In genomic region chr2:92388891-92389641, GRCm38 (mm10) we compare ENCODE assay signal across 8 mouse cellular contexts. TPM values are rescaled to one million over a fixed set of nuclear protein-coding genes. Genes with fewer than 3 reads are reported as not detected.
DNase-seq lines count a peak whose midpoint lies in the region; ATAC-seq and TF ChIP-seq lines count a peak whose summit lies in the region.

No protein-coding gene starts in this region.

- H3K9ac ChIP-seq in forebrain, embryonic 15.5 days (replicated peaks), result peak overlapping the region; percentile 84
- no peak overlapping the region for H3K9ac ChIP-seq in liver, embryonic 15.5 days

- peak overlapping the region; percentile 93 for H3K27ac ChIP-seq in forebrain, embryonic 15.5 days (replicated peaks)
- H3K27ac ChIP-seq in liver, embryonic 15.5 days (replicated peaks), result no peak overlapping the region
- peak overlapping the region; percentile 95 for H3K27ac ChIP-seq in olfactory bulb, adult 2 months (ENCODE audit: insufficient read depth, low read depth, low read length)

- WGBS in forebrain, embryonic 15.5 days, result 1% methylated on average over 57 of the region's 62 CpGs
- WGBS in liver, embryonic 15.5 days (ENCODE audit: insufficient replicate concordance), result 1% methylated on average over 58 of the region's 62 CpGs
- 1% methylated on average over 62 of the region's 62 CpGs for WGBS in olfactory bulb, adult 2 months

- peak overlapping the region; percentile 66 for H3K4me2 ChIP-seq in forebrain, embryonic 15.5 days (replicated peaks)
- H3K4me2 ChIP-seq in liver, embryonic 15.5 days, result peak overlapping the region; percentile 64

- H3K36me3 ChIP-seq in E14TG2a.4 (ENCODE audit: insufficient read depth, low read length), result peaks cover 33% of the 10 kb centered on the region
- H3K36me3 ChIP-seq in forebrain, embryonic 15.5 days, result peaks cover 32% of the 10 kb centered on the region
- no peaks in the 10 kb centered on the region for H3K36me3 ChIP-seq in liver, embryonic 15.5 days (replicated peaks)

- peak; percentile 78 for TF ChIP-seq POLR2A in olfactory bulb, adult 2 months (IDR thresholded peaks at IDR 0.05; ENCODE audit: insufficient read depth, low read depth, low read length)

- no peaks in the 10 kb centered on the region for H3K9me3 ChIP-seq in E14TG2a.4 (ENCODE audit: low read length)
- H3K9me3 ChIP-seq in forebrain, embryonic 15.5 days, result no peaks in the 10 kb centered on the region
- no peaks in the 10 kb centered on the region for H3K9me3 ChIP-seq in liver, embryonic 15.5 days (replicated peaks)

- H3K4me3 ChIP-seq in E14TG2a.4 (replicated peaks; ENCODE audit: low read length), result peak overlapping the region; percentile 84
- H3K4me3 ChIP-seq in forebrain, embryonic 15.5 days, result peak overlapping the region; percentile 83
- H3K4me3 ChIP-seq in liver, embryonic 15.5 days (replicated peaks), result peak overlapping the region; percentile 48
- H3K4me3 ChIP-seq in olfactory bulb, adult 2 months (ENCODE audit: insufficient read depth, low read depth, low read length), result peak overlapping the region; percentile 73

- intact Hi-C loops in heart, postnatal 14 days (cut with DNase I), result no loop called here

- peak; percentile 49 for ATAC-seq in cerebellum, adult (ENCODE audit: insufficient number of reproducible peaks, low FRiP score, low TSS enrichment)
- peak; percentile 91 for ATAC-seq in forebrain, embryonic 15.5 days (replicated peaks)
- ATAC-seq in liver, embryonic 15.5 days (ENCODE audit: insufficient read depth), result peak; percentile 35

- peaks cover 40% of the 10 kb centered on the region for H3K27me3 ChIP-seq in E14TG2a.4 (ENCODE audit: insufficient read depth, low read length)
- H3K27me3 ChIP-seq in forebrain, embryonic 15.5 days, result no peaks in the 10 kb centered on the region
- peaks cover 80% of the 10 kb centered on the region for H3K27me3 ChIP-seq in liver, embryonic 15.5 days

- peaks cover 69% of the 10 kb centered on the region for H3K4me1 ChIP-seq in E14TG2a.4 (replicated peaks; ENCODE audit: low read depth, low read length)
- peaks cover 57% of the 10 kb centered on the region for H3K4me1 ChIP-seq in forebrain, embryonic 15.5 days
- peaks cover 24% of the 10 kb centered on the region for H3K4me1 ChIP-seq in liver, embryonic 15.5 days (replicated peaks)
- H3K4me1 ChIP-seq in olfactory bulb, adult 2 months (ENCODE audit: control insufficient read depth, insufficient read depth, low read length), result peaks cover 64% of the 10 kb centered on the region

- DNase-seq in heart, postnatal 14 days, result peak; percentile 80
- peak; percentile 92 to 96 for DNase-seq in kidney, postnatal 4 days
- peak; percentile 64 for DNase-seq in thymus, postnatal 14 days

- TF ChIP-seq CTCF in E14TG2a.4 (conservative IDR thresholded peaks at IDR 0.05; ENCODE audit: low read length), result no peak
- TF ChIP-seq CTCF in olfactory bulb, adult 2 months (IDR thresholded peaks at IDR 0.05; ENCODE audit: insufficient read depth, low read depth, low read length), result no peak

RNA-seq across cellular contexts. Expression of gene 1700029I15Rik, which starts 6.7 kb away (rescaled TPM):
- 6.8 and 10.6 TPM in 2 replicates for polyA plus RNA-seq in forebrain, embryonic 15.5 days (2015; fragmentation: Nextera tagmentation; extraction: Ambion mirVana)
- 1 to 10 TPM; 1.4 to 1.9 TPM for total RNA-seq in heart, postnatal 14 days (2021)
- 1.4 and 1.5 TPM in 2 replicates for polyA plus RNA-seq in liver, embryonic 15.5 days (2015; fragmentation: Nextera tagmentation; extraction: Ambion mirVana)
- polyA plus RNA-seq in olfactory bulb, adult 2 months (2012; ENCODE audit: insufficient read depth, insufficient read length, low replicate concordance, missing spikeins), result not detected in 2 replicates

RNA-seq across cellular contexts. Expression of gene Mapk8ip1, which starts 12.0 kb away (rescaled TPM):
- polyA plus RNA-seq in forebrain, embryonic 15.5 days (2015; fragmentation: Nextera tagmentation; extraction: Ambion mirVana), result 119 and 120 TPM in 2 replicates
- total RNA-seq in heart, postnatal 14 days (2021), result 1 to 10 TPM; 7.4 to 8.6 TPM
- polyA plus RNA-seq in liver, embryonic 15.5 days (2015; fragmentation: Nextera tagmentation; extraction: Ambion mirVana), result 1.8 and 1.9 TPM in 2 replicates
- not detected in 2 replicates for polyA plus RNA-seq in olfactory bulb, adult 2 months (2012; ENCODE audit: insufficient read depth, insufficient read length, low replicate concordance, missing spikeins)

RNA-seq across cellular contexts. Expression of gene Large2, which starts 14.4 kb away (rescaled TPM):
- polyA plus RNA-seq in forebrain, embryonic 15.5 days (2015; fragmentation: Nextera tagmentation; extraction: Ambion mirVana), result 1.5 and 2.6 TPM in 2 replicates
- total RNA-seq in heart, postnatal 14 days (2021), result under 1 TPM; 0.32 to 0.36 TPM
- polyA plus RNA-seq in liver, embryonic 15.5 days (2015; fragmentation: Nextera tagmentation; extraction: Ambion mirVana), result 2.4 and 3.5 TPM in 2 replicates
- polyA plus RNA-seq in olfactory bulb, adult 2 months (2012; ENCODE audit: insufficient read depth, insufficient read length, low replicate concordance, missing spikeins), result not detected in 2 replicates

RNA-seq across cellular contexts. Expression of gene Pex16, which starts 14.6 kb away (rescaled TPM):
- polyA plus RNA-seq in forebrain, embryonic 15.5 days (2015; fragmentation: Nextera tagmentation; extraction: Ambion mirVana), result 36.8 and 41.2 TPM in 2 replicates
- 10 to 100 TPM; 23.6 to 25.1 TPM for total RNA-seq in heart, postnatal 14 days (2021)
- 22.4 and 26.2 TPM in 2 replicates for polyA plus RNA-seq in liver, embryonic 15.5 days (2015; fragmentation: Nextera tagmentation; extraction: Ambion mirVana)
- not detected in 2 replicates for polyA plus RNA-seq in olfactory bulb, adult 2 months (2012; ENCODE audit: insufficient read depth, insufficient read length, low replicate concordance, missing spikeins)

RNA-seq across cellular contexts. Expression of gene Cry2, which starts 44.8 kb away (rescaled TPM):
- polyA plus RNA-seq in forebrain, embryonic 15.5 days (2015; fragmentation: Nextera tagmentation; extraction: Ambion mirVana), result 37.0 and 37.2 TPM in 2 replicates
- total RNA-seq in heart, postnatal 14 days (2021), result 10 to 100 TPM; 20.9 to 26.6 TPM
- 11.2 and 14.6 TPM in 2 replicates for polyA plus RNA-seq in liver, embryonic 15.5 days (2015; fragmentation: Nextera tagmentation; extraction: Ambion mirVana)
- not detected in 2 replicates for polyA plus RNA-seq in olfactory bulb, adult 2 months (2012; ENCODE audit: insufficient read depth, insufficient read length, low replicate concordance, missing spikeins)

Comparison
In these comparisons a context has a peak if more than half of its experiments do, and no peak if none do; other contexts are left out.
1. ATAC-seq: peak in every context shown above with its lines; median percentile 91 in forebrain, embryonic 15.5 days; 49 in cerebellum, adult; 35 in liver, embryonic 15.5 days.